Mouse (Mus musculus) frontal cortex, postnatal 10 days (tissue): ENCODE data around the gene Eno3.
A peak's percentile ranks its signal among the peaks of the same experiment; 100 is the strongest.

Experiments used
- DNase-seq, 2 experiments: peaks; one replicate each; pipeline ENCODE4 v3.0.0; 2022; ENCODE audit warnings: low spot score in 2 of 2, mixed read lengths in 1 of 2

Gene Eno3

GRCm38 (mm10) chr11:70644564-70645103 is 12.4 kb upstream of the Eno3 start:
- DNase-seq: no peak

DNA sequence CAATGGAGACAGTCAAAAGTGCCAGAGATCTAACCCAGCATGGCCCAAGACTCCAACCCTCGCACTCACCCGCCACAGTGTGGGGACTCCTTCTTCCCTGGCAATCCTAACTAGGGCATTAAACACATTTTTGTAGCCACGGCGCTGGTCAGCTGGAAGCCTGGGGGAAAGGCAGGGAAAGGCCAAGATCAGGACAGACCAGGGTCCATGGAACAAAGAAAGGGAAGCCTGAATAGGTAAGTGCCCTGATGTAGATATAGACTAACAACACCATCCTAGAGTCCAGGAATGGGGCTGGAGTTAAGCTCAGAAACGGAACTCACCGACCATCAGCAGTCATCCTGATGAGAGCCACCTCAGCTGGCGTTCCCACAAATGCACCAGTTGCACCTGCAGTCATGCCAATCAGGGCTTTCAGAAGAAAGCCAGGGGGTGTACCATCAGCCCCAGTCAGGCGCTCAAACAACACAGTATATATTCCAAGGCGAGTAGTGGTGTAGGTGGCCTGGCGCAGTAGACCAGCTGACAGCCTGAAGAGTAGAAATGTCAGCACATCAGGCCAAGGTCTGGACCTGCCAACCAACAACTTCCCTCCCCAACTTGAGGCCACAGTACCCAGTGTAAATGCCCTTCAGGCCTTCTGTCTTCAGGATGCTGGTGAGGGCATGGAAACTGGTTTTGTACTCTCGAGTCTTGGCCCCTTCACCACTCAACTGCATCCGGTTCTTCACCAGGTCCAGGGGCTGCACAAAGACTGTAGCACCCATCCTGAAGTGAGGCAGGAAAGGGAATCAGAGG is 11.3 kb upstream of the Eno3 start:
- no peak for DNase-seq

GRCm38 (mm10) chr11:70646259-70646555 is 10.8 kb upstream of the Eno3 start:
- DNase-seq: no peak

- DNase-seq: peak; percentile 95 to 97
Measured at GRCm38 (mm10) chr11:70646691-70647650, 10.0 kb upstream of the Eno3 start, which contains the start of the genes Rnf167 and Slc25a11. Gene Rnf167 (plus strand): TSS chr11:70647235. Gene Slc25a11 (minus strand): TSS chr11:70647479.

GRCm38 (mm10) chr11:70647716-70648420 is 9.1 kb upstream of the Eno3 start:
- peak in 1 of 2 experiments; percentile 47 for DNase-seq

GRCm38 (mm10) chr11:70648512-70648911 is 8.5 kb upstream of the Eno3 start:
- DNase-seq: no peak

GRCm38 (mm10) chr11:70649185-70649734 is 7.7 kb upstream of the Eno3 start:
- no peak for DNase-seq

DNA sequence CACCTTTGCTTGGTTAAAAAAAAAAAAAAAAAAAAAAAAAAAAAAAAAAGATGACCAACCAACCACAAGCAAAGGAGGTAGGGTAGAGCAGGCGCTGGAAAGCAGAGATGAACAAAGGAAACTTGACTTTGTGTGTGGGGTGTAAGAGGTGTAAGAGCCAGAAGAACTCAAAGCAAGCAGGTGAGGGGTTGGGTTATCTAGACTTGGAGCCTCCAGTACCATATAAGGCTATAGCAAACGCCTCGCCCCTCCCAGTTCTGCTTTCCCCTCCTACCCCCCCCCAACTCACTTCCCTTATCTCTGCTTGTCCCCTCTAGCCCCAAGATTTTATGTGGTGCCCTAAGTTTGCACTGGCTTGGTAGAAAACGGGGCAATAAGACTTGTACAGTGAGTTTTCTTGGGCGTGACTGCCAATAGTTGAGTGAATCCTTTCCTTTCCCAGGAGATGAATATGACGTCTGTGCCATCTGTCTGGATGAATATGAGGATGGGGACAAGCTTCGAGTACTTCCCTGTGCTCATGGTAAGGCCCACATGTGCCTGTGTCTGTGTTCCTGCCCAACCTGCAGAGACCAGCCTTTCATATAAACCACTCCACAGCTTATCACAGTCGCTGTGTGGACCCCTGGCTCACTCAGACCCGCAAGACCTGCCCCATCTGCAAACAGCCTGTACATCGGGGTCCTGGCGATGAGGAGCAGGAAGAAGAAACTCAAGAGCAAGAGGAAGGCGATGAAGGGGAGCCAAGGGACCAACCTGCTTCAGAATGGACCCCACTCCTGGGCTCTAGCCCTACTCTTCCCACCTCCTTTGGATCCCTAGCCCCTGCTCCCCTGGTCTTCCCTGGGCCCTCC is 6.5 kb upstream of the Eno3 start:
- DNase-seq: no peak

GRCm38 (mm10) chr11:70651391-70651790 is 5.6 kb upstream of the Eno3 start:
- DNase-seq: no peak

DNA sequence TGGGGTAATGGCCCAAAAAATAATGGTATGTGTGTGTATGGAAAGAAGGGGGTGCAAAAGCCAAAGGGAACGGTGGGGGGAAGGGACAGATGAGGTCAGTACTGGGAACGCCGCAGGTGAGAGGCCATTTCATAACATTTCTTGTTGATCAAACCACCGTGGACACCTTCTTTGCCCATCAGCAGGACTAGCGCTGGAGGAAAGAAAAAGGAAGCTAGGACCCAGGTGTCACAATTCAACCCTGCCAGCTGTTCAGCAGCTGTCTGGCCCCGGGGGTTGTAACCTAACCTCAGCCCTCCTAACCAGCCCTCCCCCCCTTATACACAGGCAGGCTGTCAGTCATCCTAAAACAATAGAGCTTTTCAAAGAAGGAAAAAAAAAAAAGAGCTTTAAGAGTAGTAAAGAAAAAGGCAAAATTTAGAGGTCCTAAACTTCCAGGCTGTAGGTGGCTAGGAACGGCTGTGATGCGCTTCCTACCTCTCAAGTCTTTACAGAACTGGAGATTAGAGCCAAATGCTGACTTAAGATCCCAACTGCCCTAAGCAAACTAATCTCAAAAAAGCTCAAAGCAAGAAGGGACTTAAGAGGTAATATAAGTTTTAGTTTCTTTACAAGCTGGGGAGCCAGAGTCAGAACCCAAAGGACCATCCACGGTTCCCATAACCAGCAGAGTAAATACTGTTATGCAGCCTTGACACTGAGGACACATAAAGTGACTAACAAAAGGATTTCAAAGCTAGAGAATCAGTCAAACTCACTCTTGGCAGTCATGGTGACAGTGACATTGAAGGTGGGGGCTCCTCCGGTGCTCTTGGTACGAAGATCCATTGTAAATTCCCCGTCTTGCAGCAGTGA is 4.7 kb upstream of the Eno3 start:
- DNase-seq: no peak

- DNase-seq: no peak
Measured at GRCm38 (mm10) chr11:70652884-70653344, 4.1 kb upstream of the Eno3 start.

- DNase-seq: peak in 1 of 2 experiments; percentile 55
Measured at GRCm38 (mm10) chr11:70653345-70654197, 3.4 kb upstream of the Eno3 start.

DNA sequence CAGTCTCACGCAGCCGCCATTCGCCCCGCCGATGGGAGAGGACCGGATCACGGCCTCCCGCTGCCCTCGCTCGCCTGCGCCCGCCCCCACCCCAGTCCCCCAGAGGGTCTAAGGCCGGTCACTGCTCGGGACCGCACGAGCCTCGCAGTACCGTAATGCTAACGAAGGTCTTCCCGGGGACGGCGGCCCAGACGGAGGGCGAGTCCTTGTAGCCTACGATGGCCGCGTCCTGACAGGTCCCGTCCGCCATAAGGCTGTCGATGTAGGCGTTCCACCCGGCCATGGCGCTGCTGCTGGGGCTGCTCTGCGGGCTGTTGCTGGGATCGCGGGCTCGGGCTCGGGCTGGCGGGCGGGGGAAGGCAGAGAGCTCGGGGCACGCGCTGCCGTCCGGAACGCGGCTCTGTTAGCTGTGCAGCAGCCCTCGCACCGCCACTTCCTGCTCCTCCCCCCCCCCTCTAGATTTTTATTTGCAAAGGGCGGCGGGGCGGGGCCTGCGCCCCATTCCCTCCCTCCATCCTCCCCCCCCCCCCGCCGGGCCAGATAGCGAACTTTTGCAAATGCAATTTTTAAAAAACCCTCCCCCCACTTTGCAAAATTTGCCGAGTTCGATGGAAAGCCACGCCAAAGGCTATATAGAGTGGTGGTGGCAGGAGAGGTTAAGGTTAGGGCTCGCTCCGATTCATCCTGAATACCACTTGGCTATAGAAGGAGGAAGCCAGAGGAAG is 2.6 kb upstream of the Eno3 start, which contains the start of gene Pfn1:
Gene Pfn1, minus strand, starts transcription at position 447 of the 725 bp plus-strand sequence.
- peak; percentile 58 to 70 for DNase-seq

DNA sequence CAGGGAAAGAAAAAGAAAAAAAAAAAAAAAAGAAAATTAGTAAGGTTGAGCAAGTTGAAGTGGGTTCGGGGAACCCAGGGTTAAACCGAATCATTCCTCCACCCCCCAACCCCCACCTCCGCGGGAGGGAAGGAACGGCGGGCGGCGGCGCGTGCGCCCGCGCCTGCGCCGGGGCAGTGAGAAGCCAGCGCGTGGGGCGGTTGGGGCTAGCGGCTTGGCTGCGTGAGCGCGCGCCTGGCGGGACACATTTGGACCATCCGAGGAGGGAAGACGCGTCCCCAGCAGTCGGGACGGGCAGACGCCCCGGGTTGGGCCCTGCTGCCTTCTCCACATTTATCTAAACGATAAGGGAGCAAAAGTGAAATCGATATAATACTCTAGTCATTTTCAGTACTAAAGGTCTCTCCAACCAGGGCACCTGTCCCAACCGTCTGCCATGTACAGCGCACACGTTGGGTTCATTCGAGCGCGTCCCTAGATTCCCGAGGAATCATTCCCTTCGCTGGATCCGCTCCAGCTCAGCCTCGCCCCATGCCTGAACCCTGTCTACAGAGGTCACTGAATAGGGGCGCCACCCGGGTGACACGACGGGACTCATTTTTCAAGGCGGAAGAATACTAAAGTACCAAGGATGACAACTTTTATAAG is 2.0 kb upstream of the Eno3 start:
- DNase-seq: peak in 1 of 2 experiments; percentile 72

GRCm38 (mm10) chr11:70655571-70656455 is 1.2 kb upstream of the Eno3 start:
- no peak for DNase-seq

GRCm38 (mm10) chr11:70656456-70656927 is 510 bp upstream of the Eno3 start:
- no peak for DNase-seq
